Mouse (Mus musculus): Measurements from ENCODE around the gene Hip1r.

DNA sequence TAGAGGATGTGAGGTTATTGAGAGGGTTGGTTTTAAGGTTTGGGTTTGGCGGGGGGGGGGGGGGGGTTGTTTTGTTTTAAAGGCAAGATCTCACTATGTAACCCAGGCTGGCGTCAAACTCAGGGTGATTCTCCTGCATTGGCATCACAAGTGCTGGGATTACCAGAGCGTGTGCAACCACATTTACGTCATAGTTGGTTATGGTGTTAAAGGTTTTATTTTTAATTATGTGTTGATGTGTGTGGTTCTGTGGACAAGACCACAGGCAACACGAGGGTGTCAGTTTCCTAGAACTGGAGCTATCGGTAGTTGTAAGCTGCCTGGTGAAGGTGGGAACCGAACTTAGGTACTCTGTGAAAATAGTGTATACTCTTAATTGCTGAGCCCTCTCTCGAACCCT lies 62.4 kb downstream of the Hip1r start:
- TF ChIP-seq CTCF (IDR thresholded peaks at IDR 0.05; ENCODE audit: extremely low read depth, insufficient read length, insufficient replicate concordance, low read depth, low read length): no peak
- no peak for TF ChIP-seq POLR2A (IDR thresholded peaks at IDR 0.05; ENCODE audit: low read depth, low read length)
